Mouse (Mus musculus) lung, postnatal 4 days (tissue): ENCODE results near the gene Zbtb24.

Experiments
- DNase-seq, 2 experiments: peaks; one replicate each; pipeline ENCODE4 v3.0.0; 2021

The Zbtb24 gene

DNA sequence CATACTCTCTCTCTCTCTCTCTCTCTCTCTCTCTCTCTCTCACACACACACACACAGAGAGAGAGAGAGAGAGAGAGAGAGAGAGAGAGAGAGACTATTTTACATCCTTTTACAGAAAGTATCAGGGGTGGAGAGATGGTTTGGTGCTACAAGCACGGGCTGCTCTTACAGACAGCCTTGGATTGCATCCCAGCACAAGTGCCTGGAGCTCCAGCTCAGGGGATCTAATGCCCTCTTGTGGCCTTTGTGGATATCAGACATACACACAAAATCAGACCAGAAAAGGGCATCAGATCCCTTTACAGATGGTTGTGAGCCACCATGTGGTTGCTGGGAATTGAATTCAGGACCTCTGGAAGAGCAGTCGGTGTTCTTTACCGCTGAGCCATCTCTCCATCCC, 55.3 kb downstream of the Zbtb24 start:
- DNase-seq = peak; percentile 56 to 76

DNA sequence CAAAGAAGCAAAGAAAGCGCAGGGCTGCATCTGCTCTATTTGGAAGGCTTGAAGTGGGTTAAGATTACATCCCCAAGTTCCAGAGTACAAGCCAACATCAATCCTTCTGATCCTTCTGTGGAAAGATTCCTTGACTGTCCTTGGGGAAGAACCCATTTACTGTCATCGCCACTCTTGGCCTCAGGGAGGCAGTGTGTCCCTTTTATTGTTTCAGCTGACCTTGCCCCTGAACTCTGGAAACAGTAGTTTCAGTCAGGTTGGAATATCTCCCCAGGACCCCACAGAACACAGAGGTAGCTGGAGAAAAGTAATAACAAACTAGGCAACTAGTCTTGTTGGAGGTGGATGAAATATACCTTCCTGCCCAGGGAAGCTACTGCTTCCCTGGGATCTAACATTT, 59.0 kb downstream of the Zbtb24 start:
- peak in 1 of 2 experiments; percentile 50 for DNase-seq

DNA sequence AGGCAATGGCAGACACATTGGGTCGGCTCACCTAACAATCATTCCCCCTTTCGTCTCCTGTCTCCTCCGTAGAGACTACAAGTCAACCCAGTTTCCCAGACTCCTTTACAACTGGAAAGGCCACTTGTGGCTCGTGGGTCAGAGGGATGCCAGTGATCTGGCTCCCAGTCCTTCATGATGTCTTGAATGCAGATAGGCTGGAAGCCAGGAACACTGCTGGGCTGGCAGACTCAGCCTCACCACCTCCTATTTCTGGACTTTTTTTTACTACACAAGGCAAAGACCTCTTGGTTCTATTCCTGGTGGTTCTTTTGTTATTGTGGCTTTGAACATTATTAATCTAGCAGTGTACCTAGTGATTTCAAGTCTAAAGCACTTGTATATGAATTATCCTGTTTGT, 64.1 kb downstream of the Zbtb24 start:
- no peak for DNase-seq

DNA sequence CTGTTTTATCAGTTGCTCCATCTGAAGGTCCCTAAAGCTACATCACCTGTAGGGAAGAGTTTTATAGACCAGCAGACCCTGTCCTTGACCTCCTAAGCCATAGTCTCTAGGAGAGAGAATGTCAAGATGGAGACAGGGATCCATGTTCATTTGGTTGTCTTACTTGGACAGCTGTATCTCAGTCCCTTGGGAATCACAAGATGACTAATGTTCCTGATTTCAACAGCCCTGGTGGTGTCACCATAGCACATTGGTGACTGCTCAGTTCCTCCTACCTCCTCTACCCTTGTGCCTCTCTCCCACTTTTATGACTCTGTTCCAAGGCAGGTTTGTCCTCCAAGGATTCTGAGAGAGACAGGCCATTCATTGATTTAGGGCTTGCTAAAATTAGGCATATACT, 64.7 kb downstream of the Zbtb24 start:
- no peak for DNase-seq
